Mouse (Mus musculus): ENCODE data around the gene Ssu72.

- TF ChIP-seq GATA1 (IDR thresholded peaks at IDR 0.05; ENCODE audit: borderline replicate concordance, low read length) (no peak), FLI1 (IDR thresholded peaks at IDR 0.05; ENCODE audit: low read length) (no peak)
These were observed 76.3 kb downstream of the Ssu72 start for GRCm38 (mm10) chr4:155780895-155781294.
